Mouse (Mus musculus) kidney, postnatal 0 days (tissue): ENCODE measurements around the gene Txndc12. TPM values are rescaled to one million over a fixed set of nuclear protein-coding genes. Genes with fewer than 3 reads are reported as not detected.

Source experiments
- ATAC-seq: fragments of 200-750 bp; cut with Nextera tagmentation; replicated peaks from 2 replicates; pipeline ENCODE4 v1.8.0; 2017; ENCODE audit warnings: low read depth, moderate number of reproducible peaks, moderate TSS enrichment, moderate library complexity; ENCODE audit not compliant: low FRiP score
- DNase-seq: peaks from one replicate; pipeline ENCODE4 v3.0.0-alpha.2; 2016; ENCODE audit warnings: low spot score
- H3K27ac ChIP-seq: fragments of 300-500 bp; sonication (generic); 2 replicates; pipeline ENCODE4 v1.5.1; 2014; ENCODE audit warnings: mild to moderate bottlenecking
- H3K27me3 ChIP-seq: fragments of 300-500 bp; sonication (generic); 2 replicates; pipeline ENCODE4 v1.6.1; 2014; ENCODE audit warnings: low read length, mixed read lengths; ENCODE audit not compliant: insufficient read depth
- H3K36me3 ChIP-seq: fragments of 300-500 bp; sonication (generic); 2 replicates; pipeline ENCODE4 v1.6.1; 2014; ENCODE audit warnings: low read length, mixed read lengths; ENCODE audit not compliant: insufficient read depth
- H3K4me1 ChIP-seq: fragments of 300-500 bp; sonication (generic); replicated peaks from 2 replicates; pipeline ENCODE4 v1.6.1; 2014; ENCODE audit warnings: antibody characterized with exemption, low read length, mixed read lengths; ENCODE audit not compliant: insufficient read depth
- H3K4me2 ChIP-seq: fragments of 300-500 bp; sonication (generic); 2 replicates; pipeline ENCODE4 v1.6.1; 2014; ENCODE audit warnings: mild to moderate bottlenecking, low read length, moderate library complexity, mixed read lengths
- H3K4me3 ChIP-seq: fragments of 300-500 bp; sonication (generic); replicated peaks from 2 replicates; pipeline ENCODE4 v1.5.1; 2014; ENCODE audit warnings: low read depth, low read length
- H3K9ac ChIP-seq: fragments of 300-500 bp; sonication (generic); 2 replicates; pipeline ENCODE4 v1.6.1; 2014; ENCODE audit warnings: low read depth, low read length
- H3K9me3 ChIP-seq: fragments of 300-500 bp; sonication (generic); replicated peaks from 2 replicates; pipeline ENCODE4 v1.6.1; 2016; ENCODE audit warnings: low read length, inconsistent platforms, mixed read lengths
- CTCF ChIP-seq: IDR thresholded peaks from 2 replicates; pipeline ENCODE4 v1.5.1; 2016; ENCODE audit warnings: antibody characterized with exemption, low read depth, mild to moderate bottlenecking, moderate library complexity
- WGBS: fragments of 180-500 bp; shearing (Covaris S2); extraction: QIAGEN DNeasy Blood & Tissue Kit; methylation state at CpG from one replicate; pipeline ENCODE4 v1.1.7; 2014; 5-methylcytosine and 5-hydroxymethylcytosine counted together
- polyA plus RNA-seq: library from polyadenylated mRNA; unstranded; fragments of >200 nt; fragmentation: Nextera tagmentation; extraction: Ambion mirVana; gene quantifications from 2 replicates; pipeline ENCODE4 v1.2.1, GENCODE M21; 2015

Txndc12 gene
- polyA plus RNA-seq, 1 experiment from 2014 or later = 94.0 TPM

GRCm38 (mm10) chr4:108843336-108843735 is 8.9 kb downstream of the Txndc12 start:
- no peak for DNase-seq
- H3K27me3 ChIP-seq = no peaks in the 10 kb centered on the region
- TF ChIP-seq CTCF = no peak
- no peaks in the 10 kb centered on the region for H3K36me3 ChIP-seq
- H3K9ac ChIP-seq = no peak overlapping the region
- ATAC-seq = no peak
- no peaks in the 10 kb centered on the region for H3K9me3 ChIP-seq
- no peak overlapping the region for H3K27ac ChIP-seq
- H3K4me1 ChIP-seq = 0 out of 2 replicates have a peak, but pooled peaks cover 3% of the 10 kb centered on the region
- H3K4me3 ChIP-seq = no peak overlapping the region
- no peak overlapping the region for H3K4me2 ChIP-seq

GRCm38 (mm10) chr4:108845824-108846569 is 11.6 kb downstream of the Txndc12 start:
- no peak overlapping the region for H3K27ac ChIP-seq
- peaks cover 7% of the 10 kb centered on the region for H3K4me1 ChIP-seq
- WGBS = 51% methylated on average over 5 of the region's 5 CpGs
- no peaks in the 10 kb centered on the region for H3K36me3 ChIP-seq
- DNase-seq (peak; percentile 53), ATAC-seq (no peak)
- no peak overlapping the region for H3K4me3 ChIP-seq
- TF ChIP-seq CTCF = no peak
- no peak overlapping the region for H3K9ac ChIP-seq
- H3K9me3 ChIP-seq = no peaks in the 10 kb centered on the region
- no peak overlapping the region for H3K4me2 ChIP-seq
- H3K27me3 ChIP-seq = no peaks in the 10 kb centered on the region

- Histone ChIP-seq H3K4me2 (peak within 1 kb of the TSS; percentile 98), H3K9me3 (no peaks in the 10 kb centered on the region), H3K27me3 (no peaks in the 10 kb centered on the region), H3K36me3 (no peaks in the 10 kb centered on the region), H3K9ac (peak within 1 kb of the TSS; percentile 86), H3K27ac (peak within 1 kb of the TSS; percentile 98), H3K4me1 (peaks cover 7% of the 10 kb centered on the region), H3K4me3 (peak within 1 kb of the TSS; percentile 76)
- DNase-seq (peak; percentile 96), ATAC-seq (peak; percentile 85)
- under 1% methylated on average over 72 of the region's 77 CpGs for WGBS
- TF ChIP-seq CTCF = no peak
Measured at GRCm38 (mm10) chr4:108847715-108848504, 13.5 kb downstream of the Txndc12 start, which contains the start of gene Kti12. Gene Kti12 (plus strand): TSS chr4:108847785.

- peaks cover 4% of the 10 kb centered on the region; the same call in 1 of the 2 replicates for H3K36me3 ChIP-seq
- peak within 1 kb of the TSS; percentile 98 for H3K4me2 ChIP-seq
- peaks cover 7% of the 10 kb centered on the region for H3K4me1 ChIP-seq
- ATAC-seq (peak; percentile 53; the same call in 1 of the 2 replicates), DNase-seq (no peak)
- peak within 1 kb of the TSS; percentile 98 for H3K27ac ChIP-seq
- peak within 1 kb of the TSS; percentile 76 for H3K4me3 ChIP-seq
- peak within 1 kb of the TSS; percentile 86 for H3K9ac ChIP-seq
- H3K9me3 ChIP-seq = no peaks in the 10 kb centered on the region
- 5% methylated on average over 20 of the region's 20 CpGs for WGBS
- H3K27me3 ChIP-seq = no peaks in the 10 kb centered on the region
- no peak for TF ChIP-seq CTCF
Measured at GRCm38 (mm10) chr4:108848505-108848848, 14.1 kb downstream of the Txndc12 start, which contains the start of gene A730015C16Rik. Gene A730015C16Rik (minus strand): TSS chr4:108848619.

- no peak overlapping the region for H3K27ac ChIP-seq
- H3K9ac ChIP-seq = no peak overlapping the region
- no peaks in the 10 kb centered on the region for H3K9me3 ChIP-seq
- ATAC-seq = no peak
- H3K4me3 ChIP-seq = no peak overlapping the region
- no peak for DNase-seq
- no peaks in the 10 kb centered on the region for H3K4me1 ChIP-seq
- no peak overlapping the region for H3K4me2 ChIP-seq
- 82% methylated on average over 7 of the region's 7 CpGs for WGBS
- H3K36me3 ChIP-seq = peaks cover 11% of the 10 kb centered on the region; the same call in 1 of the 2 replicates
- no peaks in the 10 kb centered on the region for H3K27me3 ChIP-seq
- no peak for TF ChIP-seq CTCF
Measured at GRCm38 (mm10) chr4:108866806-108867205, 32.4 kb downstream of the Txndc12 start.

GRCm38 (mm10) chr4:108869730-108870374 is 35.5 kb downstream of the Txndc12 start:
- peak; percentile 95 for TF ChIP-seq CTCF

More at GRCm38 (mm10) chr4:108869730-108870374, 35.5 kb downstream of the Txndc12 start:
- H3K9ac ChIP-seq = no peak overlapping the region
- H3K4me3 ChIP-seq = no peak overlapping the region
- H3K4me2 ChIP-seq = no peak overlapping the region
- DNase-seq (peak; percentile 91), ATAC-seq (peak; percentile 78; the same call in 1 of the 2 replicates)
- H3K4me1 ChIP-seq = no peaks in the 10 kb centered on the region
- no peak overlapping the region for H3K27ac ChIP-seq
- no peaks in the 10 kb centered on the region for H3K36me3 ChIP-seq
- H3K27me3 ChIP-seq = no peaks in the 10 kb centered on the region
- no peaks in the 10 kb centered on the region for H3K9me3 ChIP-seq
- WGBS = 33% methylated on average over 10 of the region's 10 CpGs
